Mouse (Mus musculus) cortical plate, adult 2 months (tissue): ENCODE data around the gene A630001G21Rik.

Experiments
- CTCF ChIP-seq: fragments of 200-500 bp; IDR thresholded peaks from 2 replicates; pipeline ENCODE4 v1.5.1; 2011; ENCODE audit warnings: mild to moderate bottlenecking, control low read depth, low read length; ENCODE audit not compliant: insufficient read depth; ENCODE audit errors: extremely low read depth
- POLR2A ChIP-seq: fragments of 200-500 bp; IDR thresholded peaks from 2 replicates; pipeline ENCODE4 v1.6.1; 2011; ENCODE audit warnings: mild to moderate bottlenecking, low read length, control low read depth; ENCODE audit not compliant: insufficient read depth; ENCODE audit errors: extremely low read depth

DNA sequence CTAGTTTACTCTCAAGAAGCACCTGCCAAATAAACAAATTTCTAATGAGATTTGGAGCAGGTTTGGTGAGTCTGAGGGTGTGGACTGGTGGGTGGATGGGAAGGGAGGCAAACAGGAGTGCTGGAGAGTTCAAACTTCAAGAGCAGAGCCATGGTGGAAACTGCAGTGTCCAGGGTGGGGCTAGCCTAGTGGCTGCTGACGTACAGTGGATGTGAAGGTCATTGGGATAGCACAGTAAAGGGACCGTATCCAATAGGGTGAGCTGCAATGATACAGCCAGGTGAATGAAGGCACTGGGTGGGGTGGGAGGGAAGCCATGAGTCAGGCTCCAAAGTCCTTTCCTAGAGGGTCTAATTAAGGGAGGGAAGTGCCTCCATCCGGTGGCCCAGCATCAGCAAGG, 12.1 kb upstream of the A630001G21Rik start:
- TF ChIP-seq POLR2A, result no peak
- TF ChIP-seq CTCF, result no peak
